Mouse (Mus musculus): ENCODE data around the gene Anapc7.

DNA sequence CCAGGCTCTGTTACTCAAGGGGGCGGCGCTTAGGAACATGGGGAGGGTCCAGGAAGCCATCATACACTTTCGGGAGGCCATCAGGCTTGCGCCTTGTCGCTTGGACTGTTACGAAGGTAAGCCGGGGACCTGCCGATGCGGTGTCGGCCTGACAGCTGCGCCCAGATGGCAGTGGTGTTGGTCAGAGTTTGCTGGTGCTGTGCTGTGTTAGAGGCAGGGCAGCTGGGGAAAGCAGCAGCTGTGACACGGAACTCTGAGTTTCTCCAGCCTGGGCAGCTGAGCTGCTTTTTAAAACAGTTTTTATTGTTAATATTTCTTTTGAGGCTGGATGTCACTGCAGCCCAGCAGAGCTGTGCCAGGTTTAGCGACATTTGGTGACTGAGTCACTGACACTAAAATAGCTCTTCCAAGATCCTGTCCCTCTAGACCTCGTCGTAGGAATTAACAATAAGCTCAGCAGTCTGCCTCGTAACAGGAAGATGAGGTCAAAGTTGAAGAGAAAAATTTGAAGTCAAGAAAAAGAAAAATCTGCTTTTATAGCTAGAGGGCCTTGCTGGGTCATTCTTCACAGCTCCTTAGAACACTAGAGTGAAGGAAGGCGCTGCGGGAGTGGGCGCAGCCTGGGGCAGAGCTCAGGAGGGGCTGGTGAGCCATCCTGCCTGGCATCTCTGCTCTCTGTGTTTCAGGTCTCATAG lies 18.1 kb downstream of the Anapc7 start:
- TF ChIP-seq EP300 (IDR thresholded peaks at IDR 0.05; ENCODE audit: insufficient read depth, low read depth, low read length) (no peak), CTCF (IDR thresholded peaks at IDR 0.05; ENCODE audit: low read depth, low read length) (no peak)
